Mouse (Mus musculus): Measurements from ENCODE around the gene Ptprt. TPM values are rescaled to one million over a fixed set of nuclear protein-coding genes. Genes with fewer than 3 reads are reported as not detected.

Ptprt gene
- total and polyA plus RNA-seq, 3 experiments = 0.76 TPM; not detected in 2

DNA sequence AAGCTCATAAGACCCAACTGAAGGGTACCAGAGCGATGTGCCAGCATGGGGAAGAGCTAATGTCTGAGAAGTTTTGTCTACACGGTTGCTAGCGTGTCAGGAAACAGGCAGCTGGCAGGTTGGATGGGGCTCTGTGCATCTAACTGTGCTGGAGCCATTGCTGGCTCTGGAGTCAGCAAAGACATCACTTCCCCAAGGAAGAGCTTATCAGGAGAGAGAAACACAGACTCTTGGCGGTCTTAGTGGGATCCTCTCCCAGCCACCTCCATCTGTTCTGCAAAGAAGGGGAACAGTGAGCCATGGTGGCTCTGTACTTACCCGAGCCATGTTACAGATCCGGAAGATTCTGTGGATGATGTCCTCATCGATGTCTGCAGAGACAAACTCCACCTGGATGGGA is 1126.8 kb downstream of the Ptprt start:
- no peak for TF ChIP-seq UBTF (IDR thresholded peaks at IDR 0.05; ENCODE audit: low read depth, low read length)
- no peak for TF ChIP-seq ETS1 (conservative IDR thresholded peaks at IDR 0.05; ENCODE audit: low read depth, low read length)
- TF ChIP-seq E2F4 (IDR thresholded peaks at IDR 0.05; ENCODE audit: insufficient replicate concordance, low read depth, low read length) = no peak
- TF ChIP-seq MXI1 (IDR thresholded peaks at IDR 0.05; ENCODE audit: low read depth, low read length) = no peak
- TF ChIP-seq ELF1 (IDR thresholded peaks at IDR 0.05; ENCODE audit: low read depth, low read length) = no peak
- TF ChIP-seq JUND (conservative IDR thresholded peaks at IDR 0.05; ENCODE audit: low read depth, low read length) = no peak
- no peak for TF ChIP-seq TCF12 (IDR thresholded peaks at IDR 0.05; ENCODE audit: low read depth, low read length)
- Histone ChIP-seq H3K9ac (ENCODE audit: insufficient read depth, low read depth) (no peak overlapping the region), H3K4me1 (ENCODE audit: control insufficient read depth in 1 of 2, insufficient read depth in 2 of 2) (no peaks in the 10 kb centered on the region), H3K36me3 (replicated peaks in 1 of 2; ENCODE audit: control insufficient read depth in 1 of 2, insufficient read depth in 1 of 2, low read length in 1 of 2) (no peaks in the 10 kb centered on the region), H3K9me3 (replicated peaks; ENCODE audit: low read length) (peaks cover 73% of the 10 kb centered on the region), H3K27me3 (replicated peaks) (no peaks in the 10 kb centered on the region), H3K27ac (ENCODE audit: insufficient read depth, low read depth) (no peak overlapping the region), H3K4me3 (replicated peaks in 1 of 3; ENCODE audit: low read depth in 2 of 3, low read length in 2 of 3, poor library complexity in 1 of 3) (no peak overlapping the region), H3K79me2 (replicated peaks; ENCODE audit: control insufficient read depth, extremely low read depth, insufficient read depth, poor library complexity, severe bottlenecking) (no peaks in the 10 kb centered on the region), H3K4me2 (ENCODE audit: insufficient read depth, low read depth, poor library complexity, severe bottlenecking) (no peak overlapping the region)
- no peak for DNase-seq (ENCODE audit: extremely low read depth)
- dilution Hi-C loops (cut with MboI; ENCODE audit: extremely low pct_ligation_motif_present, extremely low pct_unique_long_range_greater_than_20kb, low sequenced_read_pairs) = no loop called here
- in situ Hi-C loops (cut with MboI; ENCODE audit: low pct_ligation_motif_present, low pct_unique_long_range_greater_than_20kb, low sequenced_read_pairs) = no loop called here

DNA sequence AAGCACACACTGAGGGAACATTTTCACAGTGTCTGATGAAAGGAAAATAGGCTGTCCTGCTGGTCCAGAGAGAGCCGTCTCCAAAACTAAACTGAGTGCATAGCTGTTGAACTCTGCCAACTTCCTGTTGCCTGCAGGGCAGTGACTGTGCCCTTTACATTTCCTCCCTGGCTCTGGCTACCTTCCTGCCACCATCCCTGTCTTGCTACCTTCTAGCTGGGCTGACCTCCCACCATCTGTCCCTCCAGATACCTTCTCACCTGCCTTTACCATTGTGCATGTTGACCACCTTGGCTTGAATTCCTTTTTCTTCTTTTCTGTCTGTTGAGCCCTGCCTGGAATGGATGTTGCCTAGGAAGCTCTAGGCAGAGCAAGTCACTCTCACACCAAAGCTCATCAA is 1133.8 kb downstream of the Ptprt start:
- H3K4me1 ChIP-seq (ENCODE audit: control insufficient read depth in 1 of 2, insufficient read depth in 2 of 2) = no peaks in the 10 kb centered on the region
- no peak overlapping the region for H3K4me2 ChIP-seq (ENCODE audit: insufficient read depth, low read depth, poor library complexity, severe bottlenecking)
- peaks cover 79% of the 10 kb centered on the region for H3K9me3 ChIP-seq (replicated peaks; ENCODE audit: low read length)
- dilution Hi-C loops (cut with MboI; ENCODE audit: extremely low pct_ligation_motif_present, extremely low pct_unique_long_range_greater_than_20kb, low sequenced_read_pairs) (no loop called here), in situ Hi-C loops (cut with MboI; ENCODE audit: low pct_ligation_motif_present, low pct_unique_long_range_greater_than_20kb, low sequenced_read_pairs) (no loop called here)
- H3K27ac ChIP-seq (ENCODE audit: insufficient read depth, low read depth) = no peak overlapping the region
- no peaks in the 10 kb centered on the region for H3K36me3 ChIP-seq (replicated peaks in 1 of 2; ENCODE audit: control insufficient read depth in 1 of 2, insufficient read depth in 1 of 2, low read length in 1 of 2)
- H3K27me3 ChIP-seq (replicated peaks) = no peaks in the 10 kb centered on the region
- H3K4me3 ChIP-seq (replicated peaks in 1 of 3; ENCODE audit: low read depth in 2 of 3, low read length in 2 of 3, poor library complexity in 1 of 3) = peak overlapping the region in 1 of 3 experiments; percentile 7
- DNase-seq (ENCODE audit: extremely low read depth) = no peak
- no peak for TF ChIP-seq KAT2A (IDR thresholded peaks at IDR 0.05; ENCODE audit: insufficient replicate concordance, low read length)
- TF ChIP-seq RAD21 (IDR thresholded peaks at IDR 0.05; ENCODE audit: low read depth, low read length) = no peak
- TF ChIP-seq MXI1 (IDR thresholded peaks at IDR 0.05; ENCODE audit: low read depth, low read length) = no peak
- no peak for TF ChIP-seq MAFK (IDR thresholded peaks at IDR 0.05; ENCODE audit: insufficient replicate concordance, low read length)
- no peak for TF ChIP-seq ETS1 (conservative IDR thresholded peaks at IDR 0.05; ENCODE audit: low read depth, low read length)
- H3K9ac ChIP-seq (ENCODE audit: insufficient read depth, low read depth) = no peak overlapping the region
- H3K79me2 ChIP-seq (replicated peaks; ENCODE audit: control insufficient read depth, extremely low read depth, insufficient read depth, poor library complexity, severe bottlenecking) = no peaks in the 10 kb centered on the region

DNA sequence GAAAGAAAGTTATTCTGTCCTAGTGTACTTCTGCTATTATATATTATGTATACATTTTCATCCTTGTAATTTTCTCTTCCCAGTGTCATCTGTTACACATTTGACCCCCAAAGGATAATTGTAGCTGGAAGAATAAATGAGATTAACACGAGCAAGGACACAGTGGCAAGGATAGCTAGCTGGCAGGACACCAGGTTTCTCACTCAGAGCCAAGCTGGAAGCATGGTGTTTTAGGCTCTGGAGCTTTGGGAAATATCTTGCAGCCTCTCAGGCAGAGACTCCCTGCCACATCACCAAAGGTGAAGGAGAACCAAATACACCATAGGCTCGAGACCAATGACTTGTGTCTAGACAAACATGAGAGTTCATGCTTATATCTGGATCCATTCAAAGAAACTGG is 1141.3 kb downstream of the Ptprt start:
- in situ Hi-C loops (cut with MboI; ENCODE audit: low pct_ligation_motif_present, low pct_unique_long_range_greater_than_20kb, low sequenced_read_pairs) (no loop called here), dilution Hi-C loops (cut with MboI; ENCODE audit: extremely low pct_ligation_motif_present, extremely low pct_unique_long_range_greater_than_20kb, low sequenced_read_pairs) (no loop called here)
- no peak for DNase-seq (ENCODE audit: extremely low read depth)
- H3K79me2 ChIP-seq (replicated peaks; ENCODE audit: control insufficient read depth, extremely low read depth, insufficient read depth, poor library complexity, severe bottlenecking) = no peaks in the 10 kb centered on the region
- no peak overlapping the region for H3K4me3 ChIP-seq (replicated peaks in 1 of 3; ENCODE audit: low read depth in 2 of 3, low read length in 2 of 3, poor library complexity in 1 of 3)
- no peaks in the 10 kb centered on the region for H3K4me1 ChIP-seq (ENCODE audit: control insufficient read depth in 1 of 2, insufficient read depth in 2 of 2)
- peaks cover 63% of the 10 kb centered on the region for H3K9me3 ChIP-seq (replicated peaks; ENCODE audit: low read length)
- no peak overlapping the region for H3K27ac ChIP-seq (ENCODE audit: insufficient read depth, low read depth)
- no peak overlapping the region for H3K9ac ChIP-seq (ENCODE audit: insufficient read depth, low read depth)
- TF ChIP-seq CTCF (conservative IDR thresholded peaks at IDR 0.05 in 1 of 2, IDR thresholded peaks at IDR 0.05 in 1 of 2; ENCODE audit: low read depth in 2 of 2, low read length in 2 of 2) (no peak), MXI1 (IDR thresholded peaks at IDR 0.05; ENCODE audit: low read depth, low read length) (no peak), EP300 (IDR thresholded peaks at IDR 0.05; ENCODE audit: low read length) (no peak), TCF12 (IDR thresholded peaks at IDR 0.05; ENCODE audit: low read depth, low read length) (no peak), POLR2A (IDR thresholded peaks at IDR 0.05; ENCODE audit: low read depth, low read length) (no peak), MYC (IDR thresholded peaks at IDR 0.05; ENCODE audit: low read depth, low read length) (no peak), NRF1 (IDR thresholded peaks at IDR 0.05; ENCODE audit: low read depth, low read length) (no peak), POLR2AphosphoS2 (IDR thresholded peaks at IDR 0.05; ENCODE audit: low read depth, low read length) (no peak), ZKSCAN1 (IDR thresholded peaks at IDR 0.05; ENCODE audit: borderline replicate concordance, low read depth, low read length) (no peak), E2F4 (IDR thresholded peaks at IDR 0.05; ENCODE audit: insufficient replicate concordance, low read depth, low read length) (no peak), ELF1 (IDR thresholded peaks at IDR 0.05; ENCODE audit: low read depth, low read length) (no peak), RAD21 (IDR thresholded peaks at IDR 0.05; ENCODE audit: low read depth, low read length) (no peak)
- no peaks in the 10 kb centered on the region for H3K27me3 ChIP-seq (replicated peaks)
- no peak overlapping the region for H3K4me2 ChIP-seq (ENCODE audit: insufficient read depth, low read depth, poor library complexity, severe bottlenecking)
- no peaks in the 10 kb centered on the region for H3K36me3 ChIP-seq (replicated peaks in 1 of 2; ENCODE audit: control insufficient read depth in 1 of 2, insufficient read depth in 1 of 2, low read length in 1 of 2)

Measured in CH12.LX (cell line).